Mouse (Mus musculus): ENCODE results near the gene Col15a1. TPM values are rescaled to one million over a fixed set of nuclear protein-coding genes. Genes with fewer than 3 reads are reported as not detected.

Col15a1 gene
- polyA plus RNA-seq, 1 experiment from 2014 or later = 16.7 TPM

- DNase-seq (ENCODE audit: low spot score) = no peak
These were observed 57.6 kb downstream of the Col15a1 start for GRCm38 (mm10) chr4:47265555-47265954.

GRCm38 (mm10) chr4:47272452-47273130 lies 64.6 kb downstream of the Col15a1 start:
- DNase-seq (ENCODE audit: low spot score) = peak; percentile 78

- no peak for DNase-seq (ENCODE audit: low spot score)
These were observed 65.8 kb downstream of the Col15a1 start for GRCm38 (mm10) chr4:47273795-47274194.

- DNase-seq (ENCODE audit: low spot score) = no peak
These were observed 67.0 kb downstream of the Col15a1 start for GRCm38 (mm10) chr4:47274911-47275310.

- DNase-seq (ENCODE audit: low spot score) = no peak
These were observed 70.4 kb downstream of the Col15a1 start for GRCm38 (mm10) chr4:47278397-47278796.

GRCm38 (mm10) chr4:47279085-47279707 lies 71.2 kb downstream of the Col15a1 start:
- no peak for DNase-seq (ENCODE audit: low spot score)

- DNase-seq (ENCODE audit: low spot score) = peak; percentile 32
These were observed 72.2 kb downstream of the Col15a1 start for GRCm38 (mm10) chr4:47280126-47280525.

GRCm38 (mm10) chr4:47281920-47282682 lies 74.1 kb downstream of the Col15a1 start:
- no peak for DNase-seq (ENCODE audit: low spot score)

GRCm38 (mm10) chr4:47284311-47284710 lies 76.3 kb downstream of the Col15a1 start:
- peak; percentile 28 for DNase-seq (ENCODE audit: low spot score)

- no peak for DNase-seq (ENCODE audit: low spot score)
These were observed 76.9 kb downstream of the Col15a1 start for GRCm38 (mm10) chr4:47284874-47285273.

GRCm38 (mm10) chr4:47286599-47287147 lies 78.7 kb downstream of the Col15a1 start:
- no peak for DNase-seq (ENCODE audit: low spot score)

GRCm38 (mm10) chr4:47287468-47287867 lies 79.5 kb downstream of the Col15a1 start:
- DNase-seq (ENCODE audit: low spot score) = peak; percentile 35

- DNase-seq (ENCODE audit: low spot score) = peak; percentile 63
These were observed 80.3 kb downstream of the Col15a1 start for GRCm38 (mm10) chr4:47288306-47288705.

GRCm38 (mm10) chr4:47289526-47289925 lies 81.6 kb downstream of the Col15a1 start:
- DNase-seq (ENCODE audit: low spot score) = peak; percentile 75

- DNase-seq (ENCODE audit: low spot score) = no peak
These were observed 82.5 kb downstream of the Col15a1 start for GRCm38 (mm10) chr4:47290448-47290847.

GRCm38 (mm10) chr4:47291013-47291412 lies 83.1 kb downstream of the Col15a1 start:
- no peak for DNase-seq (ENCODE audit: low spot score)

GRCm38 (mm10) chr4:47292956-47293355 lies 85.0 kb downstream of the Col15a1 start:
- DNase-seq (ENCODE audit: low spot score) = no peak

GRCm38 (mm10) chr4:47293771-47294543 lies 86.0 kb downstream of the Col15a1 start:
- no peak for DNase-seq (ENCODE audit: low spot score)

- no peak for DNase-seq (ENCODE audit: low spot score)
These were observed 86.6 kb downstream of the Col15a1 start for GRCm38 (mm10) chr4:47294544-47295070.

- no peak for DNase-seq (ENCODE audit: low spot score)
These were observed 87.6 kb downstream of the Col15a1 start for GRCm38 (mm10) chr4:47295547-47295946.

GRCm38 (mm10) chr4:47300701-47301100 lies 92.7 kb downstream of the Col15a1 start:
- no peak for DNase-seq (ENCODE audit: low spot score)

All from thymus, postnatal 0 days (tissue).